Mouse (Mus musculus): Measurements from ENCODE around the gene Sox11. TPM values are rescaled to one million over a fixed set of nuclear protein-coding genes. Genes with fewer than 3 reads are reported as not detected.

Sox11 gene
- polyA plus RNA-seq, 1 experiment from 2014 or later = 596 TPM

DNA sequence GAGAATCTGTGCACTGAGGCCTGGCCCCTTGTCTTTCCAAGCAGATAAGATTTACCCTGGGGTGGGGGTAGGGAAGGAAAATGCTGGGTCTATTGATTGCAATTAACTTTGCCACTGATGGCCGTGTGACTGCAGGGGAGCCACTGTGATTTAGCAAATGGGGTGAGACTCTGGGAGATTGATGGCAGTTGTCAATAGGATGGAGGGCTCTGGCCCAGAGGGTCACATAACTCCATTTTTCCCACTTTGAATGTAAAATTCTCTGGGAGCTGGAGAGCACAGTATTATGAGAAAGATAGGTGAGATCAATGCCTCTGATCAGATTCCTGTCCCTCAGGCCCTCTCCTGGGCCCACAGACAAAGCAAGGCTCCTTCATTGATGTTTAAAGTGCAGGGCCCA is 49.2 kb downstream of the Sox11 start:
- Histone ChIP-seq H3K27me3 (no peaks in the 10 kb centered on the region), H3K9me3 (no peaks in the 10 kb centered on the region), H3K9ac (replicated peaks) (no peak overlapping the region), H3K4me2 (replicated peaks) (no peak overlapping the region), H3K4me3 (no peak overlapping the region), H3K36me3 (no peaks in the 10 kb centered on the region), H3K27ac (replicated peaks) (peak overlapping the region; percentile 64), H3K4me1 (peaks cover 12% of the 10 kb centered on the region)
- WGBS = 5% methylated on average over 1 of the region's 1 CpGs
- no peak for ATAC-seq (ENCODE audit: low FRiP score, low read depth)

Measured in midbrain, embryonic 12.5 days (tissue).